Mouse (Mus musculus) urinary bladder, postnatal 0 days (tissue): ENCODE measurements around the gene Apold1. TPM values are rescaled to one million over a fixed set of nuclear protein-coding genes. Genes with fewer than 3 reads are reported as not detected.

Experiments
- polyA plus RNA-seq: library from polyadenylated mRNA; unstranded; fragments of >200 nt; fragmentation: Nextera tagmentation; extraction: Ambion mirVana; gene quantifications from 2 replicates; pipeline ENCODE4 v1.2.1, GENCODE M21; 2015

The Apold1 gene
- polyA plus RNA-seq, result 1.3 and 2.0 TPM in 2 replicates

DNA sequence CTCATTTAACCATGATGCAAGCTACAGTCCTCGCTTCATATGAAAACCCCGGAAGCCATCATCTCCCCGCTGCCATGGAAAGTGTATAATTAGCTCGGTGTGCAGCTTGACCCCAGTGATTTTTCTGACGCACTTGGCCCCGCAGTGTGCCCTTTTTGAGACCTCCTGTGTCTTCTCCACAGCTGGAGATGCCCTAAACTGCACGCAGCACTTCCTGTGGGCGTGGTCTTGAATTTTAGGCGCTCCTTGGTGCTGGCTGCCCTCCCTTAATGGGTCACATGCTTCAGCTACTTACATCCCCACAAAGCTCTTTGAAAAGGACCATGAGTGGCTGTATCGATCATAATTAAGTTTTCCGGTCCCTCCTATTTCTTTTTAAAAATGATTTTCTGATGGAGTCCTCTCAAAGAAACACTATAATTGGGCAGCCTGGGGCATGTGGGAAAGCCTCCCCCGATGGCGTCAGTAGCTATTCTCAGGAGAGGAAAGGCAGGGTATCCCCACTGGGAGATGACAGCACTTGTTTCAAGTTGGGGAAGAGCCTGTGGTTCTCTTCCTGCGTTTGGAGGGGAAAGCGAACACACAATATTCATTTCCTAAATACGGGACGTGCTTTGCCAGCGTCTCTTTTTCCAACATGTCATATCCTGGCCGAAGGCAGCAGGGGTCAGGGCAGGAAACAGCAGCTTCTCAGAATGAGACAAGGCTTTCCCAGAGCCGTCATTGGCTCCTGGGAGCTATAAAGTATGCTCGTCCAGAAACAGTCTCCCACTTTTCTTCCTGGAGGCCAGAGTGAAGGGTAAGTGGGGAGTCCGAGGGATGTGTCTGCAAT is at the start of gene Apold1:
Apold1 (plus strand) TSS at position 488 of the 832 bp plus-strand sequence.

DNA sequence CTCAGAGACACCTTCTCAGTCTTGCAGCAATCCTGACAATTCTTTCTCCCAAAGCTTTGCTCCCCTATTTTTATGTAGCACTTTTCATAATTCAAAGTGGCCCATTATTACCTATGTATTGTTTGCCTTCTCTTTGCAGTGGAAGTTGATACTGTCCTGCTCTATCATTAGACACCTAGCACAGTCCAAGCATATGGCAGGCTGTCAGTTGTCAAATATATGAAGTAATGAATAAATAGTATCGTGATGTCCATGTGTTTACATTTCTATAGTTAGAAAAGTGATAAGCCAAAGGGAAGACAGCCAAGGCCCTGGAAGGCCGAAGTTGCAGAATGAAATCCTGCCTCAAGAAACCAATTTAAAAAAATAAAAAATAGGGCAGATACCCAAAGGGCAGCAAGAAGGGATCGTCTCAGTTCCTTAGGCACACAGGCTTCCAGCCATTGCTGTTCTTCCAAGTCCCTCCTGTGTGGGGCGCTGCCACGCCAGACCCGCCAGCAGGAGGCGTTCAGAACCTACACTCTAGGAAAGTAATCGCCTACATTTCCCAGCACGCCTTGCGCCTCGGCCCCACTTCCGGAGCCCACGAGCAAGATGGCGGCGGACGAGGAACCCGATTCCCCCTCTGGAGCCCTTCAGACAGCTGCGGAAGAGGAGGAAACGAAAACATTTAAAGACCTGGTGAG is 29.7 kb downstream of the Apold1 start, which contains the start of gene Ddx47:
Ddx47 (plus strand) TSS at position 565 of the 686 bp plus-strand sequence.

Other genes starting within 250 kb of the Apold1 start
- gene Dusp16, start 189.1 kb upstream of the Apold1 start, polyA plus RNA-seq, result 10.1 and 10.8 TPM in 2 replicates
- 5.7 and 6.2 TPM in 2 replicates for gene Crebl2, start 151.6 kb upstream of the Apold1 start, polyA plus RNA-seq
- gene Gpr19, start 83.1 kb upstream of the Apold1 start, polyA plus RNA-seq, result 7.8 and 7.9 TPM in 2 replicates
- gene Cdkn1b, start 61.3 kb upstream of the Apold1 start, polyA plus RNA-seq, result 16.3 and 17.8 TPM in 2 replicates
- gene Ddx47, start 29.9 kb downstream of the Apold1 start, polyA plus RNA-seq, result 52.1 and 58.5 TPM in 2 replicates
- 14.7 and 16.3 TPM in 2 replicates for gene Gprc5a, start 83.9 kb downstream of the Apold1 start, polyA plus RNA-seq
- gene Gprc5d, start 136.6 kb downstream of the Apold1 start, polyA plus RNA-seq, result 0.12 TPM in 1 of 2 replicates, not detected in the other
- gene Fam234b, start 216.3 kb downstream of the Apold1 start, polyA plus RNA-seq, result 3.9 and 4.3 TPM in 2 replicates
- 17.8 and 21.6 TPM in 2 replicates for gene Hebp1, start 216.3 kb downstream of the Apold1 start, polyA plus RNA-seq